Mouse (Mus musculus) intestine, postnatal 0 days (tissue): ENCODE measurements around the gene Gm11032. TPM values are rescaled to one million over a fixed set of nuclear protein-coding genes. Genes with fewer than 3 reads are reported as not detected.
"Not testable (repeated sequence)": the region's sequence is repeated elsewhere in the genome, so short reads cannot be mapped to it uniquely, and the experiment has no call there.

ENCODE experiments used
- ATAC-seq: fragments of 200-750 bp; cut with Nextera tagmentation; 2 replicates; pipeline ENCODE4 v1.8.0; 2017; ENCODE audit warnings: mild to moderate bottlenecking, moderate TSS enrichment, moderate library complexity
- H3K27ac ChIP-seq: fragments of 300-500 bp; sonication (generic); 2 replicates; pipeline ENCODE4 v1.5.1; 2014; ENCODE audit warnings: mild to moderate bottlenecking, low read depth, low read length, moderate library complexity
- H3K27me3 ChIP-seq: fragments of 300-500 bp; sonication (generic); replicated peaks from 2 replicates; pipeline ENCODE4 v1.6.1; 2014; ENCODE audit warnings: low read length, mixed read lengths; ENCODE audit not compliant: control insufficient read depth, insufficient read depth
- H3K36me3 ChIP-seq: fragments of 300-500 bp; sonication (generic); 2 replicates; pipeline ENCODE4 v1.6.1; 2014; ENCODE audit warnings: mild to moderate bottlenecking, moderate library complexity; ENCODE audit not compliant: control insufficient read depth, insufficient read depth
- H3K4me1 ChIP-seq: fragments of 300-500 bp; sonication (generic); replicated peaks from 2 replicates; pipeline ENCODE4 v1.6.1; 2014; ENCODE audit warnings: antibody characterized with exemption, low read length, mixed read lengths; ENCODE audit not compliant: control insufficient read depth, insufficient read depth
- H3K4me2 ChIP-seq: fragments of 300-500 bp; sonication (generic); replicated peaks from 2 replicates; pipeline ENCODE4 v1.6.1; 2014; ENCODE audit warnings: low read depth, mild to moderate bottlenecking, moderate library complexity
- H3K4me3 ChIP-seq: fragments of 300-500 bp; sonication (generic); 2 replicates; pipeline ENCODE4 v1.5.1; 2014; ENCODE audit warnings: low read depth, low read length
- H3K9ac ChIP-seq: fragments of 300-500 bp; sonication (generic); 2 replicates; pipeline ENCODE4 v1.6.1; 2014; ENCODE audit warnings: mild to moderate bottlenecking, low read depth, low read length
- H3K9me3 ChIP-seq: fragments of 300-500 bp; sonication (generic); 2 replicates; pipeline ENCODE4 v1.6.1; 2016; ENCODE audit warnings: mixed run types; ENCODE audit not compliant: control insufficient read depth
- CTCF ChIP-seq: sonication (generic); IDR thresholded peaks from 2 replicates; pipeline ENCODE4 v1.5.1; 2016; ENCODE audit warnings: low read depth, mild to moderate bottlenecking, control low read depth, antibody characterized with exemption, moderate library complexity
- WGBS: fragments of 180-500 bp; shearing (Covaris S2); extraction: QIAGEN DNeasy Blood & Tissue Kit; methylation state at CpG from one replicate; pipeline ENCODE4 v1.1.7; 2014; 5-methylcytosine and 5-hydroxymethylcytosine counted together
- polyA plus RNA-seq: library from polyadenylated mRNA; unstranded; fragments of >200 nt; fragmentation: Nextera tagmentation; extraction: Ambion mirVana; gene quantifications from 2 replicates; pipeline ENCODE4 v1.2.1, GENCODE M21; 2015

Gm11032 gene
- polyA plus RNA-seq = not detected in 2 replicates

GRCm38 (mm10) chr11:4620017-4620485 is at the start of gene Gm11032:
Gm11032 (plus strand) TSS chr11:4620067.
- Histone ChIP-seq H3K27ac (no peak within 1 kb of the TSS), H3K9ac (no peak within 1 kb of the TSS), H3K4me3 (no peak within 1 kb of the TSS), H3K36me3 (no peaks in the 10 kb centered on the region), H3K4me2 (no peak within 1 kb of the TSS), H3K9me3 (no peaks in the 10 kb centered on the region), H3K4me1 (no peaks in the 10 kb centered on the region), H3K27me3 (no peaks in the 10 kb centered on the region)
- 71% methylated on average over 16 of the region's 16 CpGs for WGBS
- TF ChIP-seq CTCF = no peak
- ATAC-seq = no peak

- H3K9ac ChIP-seq = no peak overlapping the region
- no peaks in the 10 kb centered on the region for H3K36me3 ChIP-seq
- WGBS = 42% methylated on average over 4 of the region's 4 CpGs
- H3K4me1 ChIP-seq = peaks cover 5% of the 10 kb centered on the region; the same call in 1 of the 2 replicates
- TF ChIP-seq CTCF = no peak
- ATAC-seq = no peak
- no peak overlapping the region for H3K27ac ChIP-seq
- no peaks in the 10 kb centered on the region for H3K27me3 ChIP-seq
- H3K4me3 ChIP-seq = no peak overlapping the region
- H3K4me2 ChIP-seq = no peak overlapping the region
- no peaks in the 10 kb centered on the region for H3K9me3 ChIP-seq
These were observed 48.4 kb upstream of the Gm11032 start for GRCm38 (mm10) chr11:4571491-4571901.

- H3K9ac ChIP-seq, H3K4me1 ChIP-seq, ATAC-seq, H3K9me3 ChIP-seq, H3K36me3 ChIP-seq, H3K27me3 ChIP-seq, H3K27ac ChIP-seq, H3K4me2 ChIP-seq, H3K4me3 ChIP-seq: not testable (repeated sequence)
- WGBS = 70% methylated on average over 2 of the region's 2 CpGs
These were observed 43.7 kb upstream of the Gm11032 start for GRCm38 (mm10) chr11:4576090-4576732.

- Histone ChIP-seq H3K4me2 (no peak overlapping the region), H3K4me3 (no peak overlapping the region), H3K27ac (no peak overlapping the region), H3K4me1 (peaks cover 5% of the 10 kb centered on the region; the same call in 1 of the 2 replicates), H3K9me3 (no peaks in the 10 kb centered on the region), H3K27me3 (no peaks in the 10 kb centered on the region), H3K36me3 (no peaks in the 10 kb centered on the region), H3K9ac (no peak overlapping the region)
- no peak for TF ChIP-seq CTCF
- WGBS = 87% methylated on average over 2 of the region's 2 CpGs
- no peak for ATAC-seq
These were observed 42.8 kb upstream of the Gm11032 start for GRCm38 (mm10) chr11:4577079-4577478.

GRCm38 (mm10) chr11:4578682-4579081 is 41.2 kb upstream of the Gm11032 start:
- Histone ChIP-seq H3K9ac (no peak overlapping the region), H3K27ac (no peak overlapping the region), H3K4me1 (peaks cover 5% of the 10 kb centered on the region; the same call in 1 of the 2 replicates), H3K36me3 (no peaks in the 10 kb centered on the region), H3K4me3 (no peak overlapping the region), H3K4me2 (no peak overlapping the region), H3K27me3 (no peaks in the 10 kb centered on the region), H3K9me3 (no peaks in the 10 kb centered on the region)
- no peak for ATAC-seq
- WGBS = 36% methylated on average over 2 of the region's 2 CpGs
- TF ChIP-seq CTCF = no peak

- WGBS = 81% methylated on average over 4 of the region's 4 CpGs
- H3K27ac ChIP-seq = no peak overlapping the region
- ATAC-seq = no peak
- 0 out of 2 replicates have a peak, but pooled peaks cover 3% of the 10 kb centered on the region for H3K4me1 ChIP-seq
- TF ChIP-seq CTCF = no peak
- no peak overlapping the region for H3K9ac ChIP-seq
- no peak overlapping the region for H3K4me3 ChIP-seq
- no peaks in the 10 kb centered on the region for H3K9me3 ChIP-seq
- no peaks in the 10 kb centered on the region for H3K27me3 ChIP-seq
- no peaks in the 10 kb centered on the region for H3K36me3 ChIP-seq
- no peak overlapping the region for H3K4me2 ChIP-seq
These were observed 28.1 kb upstream of the Gm11032 start for GRCm38 (mm10) chr11:4591811-4592210.
